Mouse (Mus musculus) right cerebral cortex, adult 2 months (tissue): ENCODE results near the gene Fam78a.
A peak's percentile ranks its signal among the peaks of the same experiment; 100 is the strongest.
"Not testable (repeated sequence)": the region's sequence is repeated elsewhere in the genome, so short reads cannot be mapped to it uniquely, and the experiment has no call there.

ENCODE experiments used
- DNase-seq, 2 experiments: peaks; one replicate each; pipeline ENCODE4 v3.0.0; 2021 to 2022; ENCODE audit warnings: low spot score in 2 of 2

Fam78a gene

GRCm38 (mm10) chr2:32043836-32044235 is 40.8 kb downstream of the Fam78a start:
- DNase-seq = no peak

GRCm38 (mm10) chr2:32041087-32041486 is 43.6 kb downstream of the Fam78a start:
- DNase-seq = no peak

GRCm38 (mm10) chr2:32040646-32041045 is 44.0 kb downstream of the Fam78a start:
- not testable (repeated sequence) for DNase-seq

- peak; percentile 69 to 77 for DNase-seq
These were observed 46.0 kb downstream of the Fam78a start for GRCm38 (mm10) chr2:32038661-32039081.

- DNase-seq = peak in 1 of 2 experiments; percentile 17
These were observed 47.3 kb downstream of the Fam78a start for GRCm38 (mm10) chr2:32037279-32037858.

- DNase-seq = no peak
These were observed 50.5 kb downstream of the Fam78a start for GRCm38 (mm10) chr2:32034206-32034605.

- no peak for DNase-seq
These were observed 51.2 kb downstream of the Fam78a start for GRCm38 (mm10) chr2:32033436-32033835.

- DNase-seq = peak; percentile 52 to 59
These were observed 55.0 kb downstream of the Fam78a start for GRCm38 (mm10) chr2:32029636-32030035.

- DNase-seq = no peak
These were observed 60.3 kb downstream of the Fam78a start for GRCm38 (mm10) chr2:32024372-32024771.

GRCm38 (mm10) chr2:32020229-32020628 is 64.4 kb downstream of the Fam78a start:
- no peak for DNase-seq

- DNase-seq = no peak
These were observed 65.0 kb downstream of the Fam78a start for GRCm38 (mm10) chr2:32019704-32020103.

GRCm38 (mm10) chr2:32008716-32009115 is 75.9 kb downstream of the Fam78a start:
- DNase-seq = no peak

- no peak for DNase-seq
These were observed 76.3 kb downstream of the Fam78a start for GRCm38 (mm10) chr2:32008311-32008710.
